Mouse (Mus musculus) E14TG2a.4 (cell line): ENCODE measurements at regions not wholly inside any gene's neighbourhood (a gene's known extent, or its start where the extent isn't known, plus 50 kb on each side); places are given as distances from the start of the nearest gene placed in this dataset.

Experiments
- H3K27me3 ChIP-seq: 2 replicates; pipeline ENCODE4 v1.6.1; 2014; ENCODE audit warnings: low read length, control low read depth; ENCODE audit not compliant: insufficient read depth
- H3K36me3 ChIP-seq: 2 replicates; pipeline ENCODE4 v1.6.1; 2014; ENCODE audit warnings: low read length, control low read depth; ENCODE audit not compliant: insufficient read depth
- H3K4me1 ChIP-seq: replicated peaks from 2 replicates; pipeline ENCODE4 v1.6.1; 2014; ENCODE audit warnings: low read depth, low read length, control low read depth
- H3K4me3 ChIP-seq: replicated peaks from 2 replicates; pipeline ENCODE4 v1.5.1; 2014; ENCODE audit warnings: mild to moderate bottlenecking, low read length
- H3K9me3 ChIP-seq: 2 replicates; pipeline ENCODE4 v1.6.1; 2014; ENCODE audit warnings: low read length, control low read depth
- CTCF ChIP-seq: conservative IDR thresholded peaks from 2 replicates; pipeline ENCODE4 v1.5.1; 2014; ENCODE audit warnings: low read length
- NANOG ChIP-seq: IDR thresholded peaks from 2 replicates; pipeline ENCODE4 v1.6.1; 2014; ENCODE audit warnings: borderline replicate concordance, low read length, mixed read lengths
- POU5F1 ChIP-seq: IDR thresholded peaks from 2 replicates; pipeline ENCODE4 v1.6.1; 2014; ENCODE audit warnings: low read length, borderline replicate concordance

DNA sequence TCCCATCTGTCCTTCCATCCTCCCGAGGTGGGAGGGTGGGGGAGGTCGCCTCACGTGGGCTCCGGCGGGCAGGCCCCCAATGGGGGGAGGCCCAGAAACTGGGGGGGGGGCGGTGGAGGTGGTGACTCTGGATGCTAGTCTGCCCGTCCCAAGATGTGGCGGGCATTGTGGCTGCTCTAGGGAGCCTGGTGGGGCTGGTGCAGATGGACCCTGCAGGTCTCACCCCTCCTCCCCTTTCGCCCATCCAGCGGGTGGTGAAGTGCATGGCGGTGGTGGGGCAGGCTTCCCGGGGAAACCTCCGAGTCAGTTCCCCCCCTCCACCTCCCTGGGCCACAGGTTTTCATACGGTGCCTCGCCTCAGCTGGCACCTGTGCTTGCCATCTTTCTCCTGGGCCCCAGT lies 88.6 kb downstream of the Inhba start:
- Histone ChIP-seq H3K27me3 (no peaks in the 10 kb centered on the region), H3K36me3 (no peaks in the 10 kb centered on the region), H3K4me1 (0 out of 2 replicates have a peak, but pooled peaks cover 6% of the 10 kb centered on the region), H3K9me3 (peaks cover 58% of the 10 kb centered on the region), H3K4me3 (peak overlapping the region; percentile 62)
- TF ChIP-seq NANOG: no peak

DNA sequence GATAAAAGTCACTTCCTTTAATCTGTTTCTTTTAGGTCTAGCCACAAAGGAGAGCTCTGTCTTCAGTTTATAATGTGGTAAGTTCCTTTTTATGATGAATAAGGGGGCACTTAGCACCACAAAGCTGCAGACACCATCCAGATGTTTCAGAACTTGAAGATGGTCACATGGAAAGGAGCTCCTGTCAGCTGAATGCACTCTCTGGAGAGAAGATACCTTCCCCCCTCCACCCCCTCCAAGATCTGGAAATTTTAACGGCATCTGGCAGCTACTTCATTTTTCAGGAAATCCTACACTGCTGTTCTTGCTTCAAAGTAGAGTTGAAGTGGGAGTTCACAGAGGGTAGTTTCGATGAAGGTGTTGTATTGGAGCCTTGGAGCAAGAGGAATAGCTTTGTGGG lies 103.2 kb downstream of the Inhba start:
- no peak overlapping the region for H3K4me3 ChIP-seq
- H3K36me3 ChIP-seq: no peaks in the 10 kb centered on the region
- no peaks in the 10 kb centered on the region for H3K9me3 ChIP-seq
- H3K27me3 ChIP-seq: no peaks in the 10 kb centered on the region
- TF ChIP-seq NANOG: no peak
- no peak for TF ChIP-seq POU5F1
- no peak for TF ChIP-seq CTCF
- no peaks in the 10 kb centered on the region for H3K4me1 ChIP-seq

DNA sequence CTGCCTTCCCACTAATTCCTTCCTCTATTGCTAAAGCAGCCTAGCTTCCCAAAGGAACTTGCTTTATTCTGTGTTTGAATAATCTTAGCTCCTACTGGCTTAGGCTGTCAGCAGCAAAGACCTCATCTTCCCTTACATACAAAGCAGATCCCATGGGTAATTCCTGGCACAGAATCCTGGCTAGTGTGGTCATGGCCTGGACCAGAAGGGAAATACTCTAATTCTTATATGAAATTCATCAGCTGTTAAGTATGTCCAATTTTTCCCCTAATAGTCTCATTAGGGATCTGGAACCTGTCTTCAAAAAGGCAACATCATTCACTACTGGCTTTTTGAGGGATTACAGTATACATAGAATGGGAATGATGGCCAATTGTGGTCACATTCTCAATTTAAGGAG lies 135.0 kb downstream of the Inhba start:
- H3K27me3 ChIP-seq: no peaks in the 10 kb centered on the region
- TF ChIP-seq CTCF (no peak), NANOG (no peak), POU5F1 (no peak)
- no peaks in the 10 kb centered on the region for H3K9me3 ChIP-seq
- H3K4me3 ChIP-seq: no peak overlapping the region
- H3K4me1 ChIP-seq: no peaks in the 10 kb centered on the region
- H3K36me3 ChIP-seq: no peaks in the 10 kb centered on the region

DNA sequence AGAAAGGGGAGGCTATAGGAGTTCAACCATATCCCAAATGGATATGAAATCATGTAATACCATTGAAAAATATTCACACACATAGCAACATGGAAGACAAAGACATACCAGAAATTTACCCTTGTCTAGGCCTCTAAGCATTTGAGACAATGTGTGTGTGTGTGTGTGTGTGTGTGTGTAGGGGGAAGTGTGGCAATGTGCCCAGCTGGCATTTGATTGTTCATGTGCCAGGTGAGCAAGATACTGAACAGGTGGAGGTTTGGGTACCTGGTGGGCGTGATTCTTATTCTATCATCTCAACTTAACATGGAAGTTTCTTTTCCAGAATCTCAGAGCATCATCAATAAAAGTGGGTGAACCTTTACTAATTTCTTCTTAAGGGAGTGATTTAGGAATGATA lies 143.3 kb downstream of the Inhba start:
- H3K27me3 ChIP-seq: no peaks in the 10 kb centered on the region
- TF ChIP-seq CTCF (no peak), NANOG (no peak), POU5F1 (no peak)
- no peaks in the 10 kb centered on the region for H3K4me1 ChIP-seq
- no peaks in the 10 kb centered on the region for H3K36me3 ChIP-seq
- H3K4me3 ChIP-seq: no peak overlapping the region
- no peaks in the 10 kb centered on the region for H3K9me3 ChIP-seq

DNA sequence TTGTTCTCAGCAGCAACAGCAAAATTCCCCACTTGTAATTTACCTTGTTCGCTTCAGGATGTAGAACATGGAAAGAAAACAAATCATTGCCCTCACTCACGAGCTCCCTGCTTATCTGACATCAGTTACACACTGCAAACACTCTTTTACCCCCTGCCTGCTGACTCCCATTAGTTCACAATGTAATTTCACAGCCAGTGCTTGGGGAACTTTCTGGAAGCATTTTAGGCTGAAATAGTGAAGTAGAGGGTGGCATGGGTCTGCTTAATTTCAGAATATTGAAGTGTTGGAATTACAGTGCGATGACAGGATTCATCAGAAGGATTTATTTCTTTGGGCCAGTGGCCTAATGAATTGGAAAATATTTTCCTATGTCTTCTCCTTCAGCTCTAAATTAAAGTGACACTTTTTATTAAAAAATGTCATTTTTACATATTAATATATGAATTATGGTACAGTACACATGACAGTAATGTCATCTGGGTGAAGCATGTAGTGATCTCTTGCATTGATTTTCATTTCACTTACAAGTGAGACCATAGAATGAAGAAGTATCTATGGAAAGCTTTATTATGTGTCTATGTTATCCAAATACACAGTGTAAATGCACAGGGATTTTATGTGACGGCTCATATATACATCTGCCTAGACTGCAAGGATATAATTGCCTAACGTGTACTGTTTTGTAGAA lies 153.7 kb downstream of the Inhba start:
- Histone ChIP-seq H3K36me3 (no peaks in the 10 kb centered on the region), H3K4me1 (no peaks in the 10 kb centered on the region), H3K9me3 (no peaks in the 10 kb centered on the region), H3K4me3 (no peak overlapping the region), H3K27me3 (no peaks in the 10 kb centered on the region)
- TF ChIP-seq CTCF (no peak), NANOG (no peak), POU5F1 (no peak)

DNA sequence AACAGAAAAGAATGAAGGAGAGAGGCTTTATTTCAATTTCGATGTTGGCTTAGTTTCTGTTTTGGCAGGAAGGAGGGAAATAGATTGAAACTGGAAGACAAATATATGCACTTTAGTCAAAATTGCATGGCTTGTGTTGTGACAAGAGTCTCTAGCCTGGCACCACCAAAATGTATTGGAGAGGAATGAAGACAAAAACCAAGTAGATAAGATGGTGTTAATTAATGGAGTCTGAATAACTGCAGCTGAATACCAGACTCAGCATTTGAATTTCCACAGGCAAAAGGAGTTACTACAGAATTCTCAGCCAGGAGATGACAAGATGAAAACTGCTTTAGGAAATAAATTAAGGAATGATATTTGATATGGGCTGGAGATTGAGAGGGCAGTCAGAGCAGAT lies 185.0 kb downstream of the Inhba start:
- no peaks in the 10 kb centered on the region for H3K4me1 ChIP-seq
- no peak for TF ChIP-seq POU5F1
- TF ChIP-seq NANOG: no peak
- no peak for TF ChIP-seq CTCF
- no peaks in the 10 kb centered on the region for H3K36me3 ChIP-seq
- H3K9me3 ChIP-seq: no peaks in the 10 kb centered on the region
- H3K4me3 ChIP-seq: no peak overlapping the region
- no peaks in the 10 kb centered on the region for H3K27me3 ChIP-seq

DNA sequence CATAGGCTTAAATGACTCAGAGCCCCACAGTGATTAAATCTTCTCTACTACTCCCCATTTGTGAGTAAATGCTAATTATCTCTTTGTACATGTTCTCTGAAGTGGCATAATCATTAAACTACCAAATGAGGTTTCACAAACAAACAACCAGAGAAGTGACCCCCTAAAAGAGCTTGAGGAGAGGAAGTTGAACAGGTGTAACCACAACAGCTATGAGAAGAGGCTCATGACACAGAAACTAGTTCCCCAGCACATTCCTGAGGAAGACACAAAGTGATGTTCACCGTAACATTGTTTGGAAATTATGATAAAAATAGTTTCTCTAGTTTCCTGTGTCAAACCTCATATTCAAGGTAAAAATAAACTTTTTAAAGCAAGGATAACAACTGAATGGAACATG lies 188.4 kb downstream of the Inhba start:
- Histone ChIP-seq H3K9me3 (no peaks in the 10 kb centered on the region), H3K4me3 (no peak overlapping the region), H3K4me1 (no peaks in the 10 kb centered on the region), H3K27me3 (no peaks in the 10 kb centered on the region), H3K36me3 (no peaks in the 10 kb centered on the region)
- TF ChIP-seq CTCF (no peak), NANOG (no peak), POU5F1 (no peak)

DNA sequence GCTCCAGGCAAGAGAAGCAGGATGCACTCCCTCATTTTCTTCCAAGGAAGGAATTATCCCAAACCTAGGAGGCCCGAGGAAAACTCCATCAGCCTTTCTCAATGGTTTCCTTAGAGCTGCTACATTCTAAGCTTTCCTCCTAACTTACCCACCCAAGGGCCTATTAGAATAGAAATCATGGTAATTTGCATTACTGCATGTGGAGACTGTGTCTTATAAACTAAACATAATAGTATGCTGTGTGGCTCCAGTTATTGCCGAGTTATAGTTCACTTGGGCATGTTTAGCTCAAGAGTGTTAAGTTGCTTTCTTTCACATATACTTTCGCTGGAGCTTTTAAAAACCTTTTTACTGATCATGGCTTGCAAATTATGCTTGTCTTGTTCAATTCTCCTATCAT lies 191.5 kb downstream of the Inhba start:
- Histone ChIP-seq H3K36me3 (no peaks in the 10 kb centered on the region), H3K27me3 (no peaks in the 10 kb centered on the region), H3K4me1 (no peaks in the 10 kb centered on the region), H3K9me3 (no peaks in the 10 kb centered on the region), H3K4me3 (no peak overlapping the region)
- no peak for TF ChIP-seq NANOG
- TF ChIP-seq CTCF: no peak
- no peak for TF ChIP-seq POU5F1

DNA sequence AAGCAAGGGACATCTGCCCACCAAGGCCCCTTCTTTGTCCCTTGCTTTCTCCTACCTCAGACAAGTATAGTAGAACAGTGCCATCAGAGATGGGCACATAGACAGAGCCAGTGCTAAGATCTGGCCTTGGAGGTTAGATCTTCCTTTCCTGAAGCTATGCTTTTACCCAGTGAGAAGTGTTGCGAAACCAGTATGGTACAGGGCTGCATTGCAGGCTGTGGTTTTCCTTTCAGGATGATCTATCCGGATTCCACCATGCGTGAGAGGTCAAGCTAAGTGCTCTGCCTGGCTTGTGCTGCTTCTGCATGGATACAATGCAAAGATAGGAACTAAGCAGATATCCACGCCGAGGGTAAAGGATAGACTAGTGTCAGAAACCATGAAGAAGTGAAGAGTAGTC lies 192.4 kb downstream of the Inhba start:
- Histone ChIP-seq H3K4me1 (no peaks in the 10 kb centered on the region), H3K4me3 (no peak overlapping the region)
- no peak for TF ChIP-seq CTCF
- TF ChIP-seq POU5F1: no peak
- no peak for TF ChIP-seq NANOG

More for the DNA sequence above, 192.4 kb downstream of the Inhba start:
- no peaks in the 10 kb centered on the region for H3K9me3 ChIP-seq
- no peaks in the 10 kb centered on the region for H3K36me3 ChIP-seq
- H3K27me3 ChIP-seq: no peaks in the 10 kb centered on the region
